Mouse (Mus musculus): ENCODE results near the gene Olfr1416. TPM values are rescaled to one million over a fixed set of nuclear protein-coding genes. Genes with fewer than 3 reads are reported as not detected.

Gene Olfr1416
- polyA plus RNA-seq (2014; fragmentation: Illumina TruSeq; extraction: RNeasy Lipid Tissue Mini Kit (QIAGEN cat#74804); ENCODE audit: low read depth, low replicate concordance) = not detected

DNA sequence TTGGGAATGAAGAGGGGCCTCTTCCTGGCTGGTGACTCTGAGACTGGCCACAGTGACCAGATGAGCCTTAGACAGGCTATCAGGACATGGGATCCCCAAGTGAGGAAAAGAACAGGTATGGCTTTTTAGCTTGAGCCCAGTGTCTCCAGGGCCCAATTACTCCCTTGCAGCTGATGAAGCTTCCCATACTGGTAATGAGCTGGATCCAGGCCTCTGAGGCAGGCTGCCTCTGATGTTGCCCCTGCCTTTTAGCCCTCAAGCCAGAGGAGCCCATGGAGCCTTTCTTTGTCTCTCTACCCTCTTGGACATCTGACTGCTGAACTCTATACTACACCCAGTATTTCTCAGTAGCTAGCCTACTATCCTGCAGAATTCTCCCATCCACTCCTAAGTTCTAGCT, at the start of gene Olfr1416:
Gene Olfr1416, minus strand, starts transcription at position 101 of the 400 bp plus-strand sequence.

DNA sequence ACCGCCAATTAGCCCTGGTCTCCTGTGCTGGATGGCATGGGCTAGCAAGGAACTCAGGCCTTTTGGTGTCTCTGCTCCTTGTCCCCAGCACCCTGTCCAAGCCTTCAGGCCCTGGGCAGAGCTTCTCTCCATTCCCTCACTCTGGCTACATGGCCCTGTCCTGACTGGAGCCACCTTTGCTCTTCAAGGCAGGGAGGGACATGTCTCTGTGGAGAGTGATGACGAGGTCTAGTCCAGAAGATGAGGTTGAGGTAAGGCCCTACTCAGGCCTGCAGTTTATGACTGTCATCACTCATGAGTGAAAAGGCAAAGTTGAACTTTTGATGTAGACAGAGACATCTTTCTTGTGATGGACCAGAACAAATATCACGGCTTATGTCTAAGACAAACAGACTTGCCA, 33.6 kb upstream of the Olfr1416 start, which contains the start of gene Olfr1414:
Gene Olfr1414, minus strand, starts transcription at position 101 of the 400 bp plus-strand sequence.

GRCm38 (mm10) chr1:92496001-92496400, 11.1 kb upstream of the Olfr1416 start, which contains the start of gene Olfr1415:
Olfr1415 (minus strand) TSS chr1:92496101.

GRCm38 (mm10) chr1:92473165-92474041, 11.5 kb downstream of the Olfr1416 start, which contains the start of gene Ndufa10:
Ndufa10 (minus strand) TSS chr1:92473860.

Other genes with a start within 250 kb of the Olfr1416 start
- 128 TPM for gene Ndufa10, start 11.3 kb downstream of the Olfr1416 start, polyA plus RNA-seq (2014; fragmentation: Illumina TruSeq; extraction: RNeasy Lipid Tissue Mini Kit (QIAGEN cat#74804); ENCODE audit: low read depth, low replicate concordance)
- not detected for gene Olfr1415, start 11.0 kb upstream of the Olfr1416 start, polyA plus RNA-seq (2014; fragmentation: Illumina TruSeq; extraction: RNeasy Lipid Tissue Mini Kit (QIAGEN cat#74804); ENCODE audit: low read depth, low replicate concordance)
- not detected for gene Olfr1414, start 33.5 kb upstream of the Olfr1416 start, polyA plus RNA-seq (2014; fragmentation: Illumina TruSeq; extraction: RNeasy Lipid Tissue Mini Kit (QIAGEN cat#74804); ENCODE audit: low read depth, low replicate concordance)
- gene Olfr1413, start 86.2 kb upstream of the Olfr1416 start, polyA plus RNA-seq (2014; fragmentation: Illumina TruSeq; extraction: RNeasy Lipid Tissue Mini Kit (QIAGEN cat#74804); ENCODE audit: low read depth, low replicate concordance) = not detected
- gene Olfr1412, start 100.7 kb upstream of the Olfr1416 start, polyA plus RNA-seq (2014; fragmentation: Illumina TruSeq; extraction: RNeasy Lipid Tissue Mini Kit (QIAGEN cat#74804); ENCODE audit: low read depth, low replicate concordance) = not detected
- not detected for gene Olfr1411, start 109.3 kb upstream of the Olfr1416 start, polyA plus RNA-seq (2014; fragmentation: Illumina TruSeq; extraction: RNeasy Lipid Tissue Mini Kit (QIAGEN cat#74804); ENCODE audit: low read depth, low replicate concordance)
- gene Olfr1410, start 120.7 kb upstream of the Olfr1416 start, polyA plus RNA-seq (2014; fragmentation: Illumina TruSeq; extraction: RNeasy Lipid Tissue Mini Kit (QIAGEN cat#74804); ENCODE audit: low read depth, low replicate concordance) = not detected
- gene Olfr12, start 132.7 kb upstream of the Olfr1416 start, polyA plus RNA-seq (2014; fragmentation: Illumina TruSeq; extraction: RNeasy Lipid Tissue Mini Kit (QIAGEN cat#74804); ENCODE audit: low read depth, low replicate concordance) = not detected
- 68.7 TPM for gene Cops9, start 156.9 kb upstream of the Olfr1416 start, polyA plus RNA-seq (2014; fragmentation: Illumina TruSeq; extraction: RNeasy Lipid Tissue Mini Kit (QIAGEN cat#74804); ENCODE audit: low read depth, low replicate concordance)
- not detected for gene Otos, start 163.7 kb upstream of the Olfr1416 start, polyA plus RNA-seq (2014; fragmentation: Illumina TruSeq; extraction: RNeasy Lipid Tissue Mini Kit (QIAGEN cat#74804); ENCODE audit: low read depth, low replicate concordance)

Measured in sigmoid colon, adult 10 weeks (tissue).